Mouse (Mus musculus) embryonic facial prominence, embryonic 13.5 days (tissue): ENCODE data around the gene Zfp319. TPM values are rescaled to one million over a fixed set of nuclear protein-coding genes. Genes with fewer than 3 reads are reported as not detected.
"Not testable (repeated sequence)": the region's sequence is repeated elsewhere in the genome, so short reads cannot be mapped to it uniquely, and the experiment has no call there.

ENCODE experiments used
- ATAC-seq: fragments of 200-750 bp; cut with Nextera tagmentation; 2 replicates; pipeline ENCODE4 v1.8.0; 2017; ENCODE audit warnings: low read depth; ENCODE audit not compliant: insufficient number of reproducible peaks, insufficient read depth, low FRiP score, low TSS enrichment
- H3K27ac ChIP-seq: fragments of 300-500 bp; sonication (generic); 2 replicates; pipeline ENCODE4 v1.5.1; 2015; ENCODE audit warnings: moderate library complexity, mild to moderate bottlenecking, inconsistent platforms
- H3K27me3 ChIP-seq: fragments of 300-500 bp; sonication (generic); 2 replicates; pipeline ENCODE4 v1.6.1; 2015; ENCODE audit warnings: mild to moderate bottlenecking, inconsistent platforms
- H3K36me3 ChIP-seq: fragments of 300-500 bp; sonication (generic); 2 replicates; pipeline ENCODE4 v1.6.1; 2015; ENCODE audit warnings: mild to moderate bottlenecking, inconsistent platforms
- H3K4me1 ChIP-seq: fragments of 300-500 bp; sonication (generic); 2 replicates; pipeline ENCODE4 v1.6.1; 2015; ENCODE audit warnings: inconsistent platforms
- H3K4me2 ChIP-seq: fragments of 300-500 bp; sonication (generic); 2 replicates; pipeline ENCODE4 v1.6.1; 2015; ENCODE audit warnings: moderate library complexity, mild to moderate bottlenecking, inconsistent platforms
- H3K4me3 ChIP-seq: fragments of 300-500 bp; sonication (generic); 2 replicates; pipeline ENCODE4 v1.5.1; 2015; ENCODE audit warnings: mild to moderate bottlenecking, inconsistent platforms
- H3K9ac ChIP-seq: fragments of 300-500 bp; sonication (generic); 2 replicates; pipeline ENCODE4 v1.6.1; 2015; ENCODE audit warnings: mild to moderate bottlenecking, inconsistent platforms
- H3K9me3 ChIP-seq: fragments of 300-500 bp; sonication (generic); 2 replicates; pipeline ENCODE4 v1.6.1; 2016; ENCODE audit warnings: inconsistent platforms
- WGBS: fragments of 180-500 bp; shearing (Covaris S2); methylation state at CpG from one replicate; pipeline ENCODE4 v1.1.7; 2015; ENCODE audit warnings: mixed read lengths; 5-methylcytosine and 5-hydroxymethylcytosine counted together
- polyA plus RNA-seq: library from polyadenylated mRNA; unstranded; fragments of >200 nt; fragmentation: Nextera tagmentation; extraction: Ambion mirVana; gene quantifications from 2 replicates; pipeline ENCODE4 v1.2.1, GENCODE M21; 2015

Gene Zfp319
- 9.7 and 10.9 TPM in 2 replicates for polyA plus RNA-seq

- peak within 1 kb of the TSS; percentile 98 for H3K9ac ChIP-seq
- ATAC-seq, result peak; percentile 92
- peak within 1 kb of the TSS; percentile 99 for H3K27ac ChIP-seq
- peak within 1 kb of the TSS; percentile 84 for H3K4me3 ChIP-seq
- no peaks in the 10 kb centered on the region for H3K9me3 ChIP-seq
- H3K27me3 ChIP-seq, result no peaks in the 10 kb centered on the region
- peak within 1 kb of the TSS; percentile 81 for H3K4me2 ChIP-seq
- H3K36me3 ChIP-seq, result peaks cover 45% of the 10 kb centered on the region
- WGBS, result under 1% methylated on average over 78 of the region's 80 CpGs
- peaks cover 22% of the 10 kb centered on the region for H3K4me1 ChIP-seq
These were observed at the start of gene Zfp319, which contains the start of gene Usb1 for GRCm38 (mm10) chr8:95331720-95332436. Zfp319 (minus strand) TSS chr8:95331950. Usb1 (plus strand) TSS chr8:95332284.

GRCm38 (mm10) chr8:95380953-95381352 lies 49.2 kb upstream of the Zfp319 start:
- Histone ChIP-seq H3K36me3 (no peaks in the 10 kb centered on the region), H3K27me3 (no peaks in the 10 kb centered on the region), H3K4me2 (no peak overlapping the region), H3K4me3 (no peak overlapping the region), H3K4me1 (peaks cover 12% of the 10 kb centered on the region), H3K27ac (no peak overlapping the region), H3K9me3 (peaks cover 3% of the 10 kb centered on the region; the same call in 1 of the 2 replicates), H3K9ac (no peak overlapping the region)
- no peak for ATAC-seq

DNA sequence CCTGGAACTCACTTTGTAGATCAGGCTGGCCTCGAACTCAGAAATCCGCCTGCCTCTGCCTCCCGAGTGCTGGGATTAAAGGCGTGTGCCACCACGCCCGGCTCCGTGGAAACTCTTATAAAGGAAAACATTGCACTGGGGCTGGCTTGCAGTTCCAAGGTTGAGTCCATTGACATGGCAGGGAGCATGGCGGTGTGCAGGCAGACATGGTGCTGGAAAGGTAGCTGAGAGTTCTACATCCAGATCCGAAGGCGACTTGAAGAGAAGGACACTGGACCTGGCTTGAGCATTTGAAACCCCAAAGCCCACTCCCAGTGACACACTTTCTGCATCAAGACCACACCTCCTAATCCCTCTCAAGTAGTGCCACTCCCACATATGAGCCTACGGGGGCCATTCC lies 47.2 kb upstream of the Zfp319 start:
- H3K9me3 ChIP-seq, ATAC-seq: not testable (repeated sequence)
- WGBS, result 96% methylated on average over 11 of the region's 11 CpGs

GRCm38 (mm10) chr8:95377863-95378291 lies 46.1 kb upstream of the Zfp319 start:
- peaks cover 12% of the 10 kb centered on the region for H3K4me1 ChIP-seq
- peak; percentile 23; the same call in 1 of the 2 replicates for ATAC-seq

More for the DNA sequence above, 47.2 kb upstream of the Zfp319 start:
- H3K4me1 ChIP-seq, result peaks cover 12% of the 10 kb centered on the region
- not testable (repeated sequence) for H3K27me3 ChIP-seq, H3K36me3 ChIP-seq, H3K4me2 ChIP-seq, H3K27ac ChIP-seq, H3K9ac ChIP-seq, H3K4me3 ChIP-seq

DNA sequence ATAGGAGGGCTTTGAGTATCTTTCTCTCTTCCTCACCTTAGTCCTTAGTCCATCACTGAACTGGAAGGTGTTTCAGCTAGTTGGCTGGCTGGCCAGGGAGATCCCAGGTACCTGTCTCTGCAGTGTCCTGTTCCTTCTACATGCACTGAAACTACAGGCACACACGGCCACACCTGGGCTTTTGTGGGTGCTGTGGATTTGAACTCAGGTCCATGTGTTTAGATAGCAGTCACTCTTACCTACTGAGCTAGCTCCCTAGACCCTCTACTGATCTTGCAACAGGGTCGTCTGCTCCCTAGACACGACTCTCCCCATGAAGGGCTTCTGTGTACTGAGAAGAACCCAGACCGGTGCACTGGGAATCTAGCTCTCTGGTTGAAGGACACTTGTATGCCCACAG lies 45.4 kb upstream of the Zfp319 start:
- H3K27ac ChIP-seq, result no peak overlapping the region

More at GRCm38 (mm10) chr8:95377863-95378291, 46.1 kb upstream of the Zfp319 start:
- WGBS, result 37% methylated on average over 7 of the region's 7 CpGs
- Histone ChIP-seq H3K4me2 (no peak overlapping the region), H3K9ac (no peak overlapping the region), H3K27me3 (no peaks in the 10 kb centered on the region), H3K36me3 (no peaks in the 10 kb centered on the region), H3K9me3 (no peaks in the 10 kb centered on the region), H3K4me3 (no peak overlapping the region), H3K27ac (peak overlapping the region; percentile 28; the same call in 1 of the 2 replicates)

DNA sequence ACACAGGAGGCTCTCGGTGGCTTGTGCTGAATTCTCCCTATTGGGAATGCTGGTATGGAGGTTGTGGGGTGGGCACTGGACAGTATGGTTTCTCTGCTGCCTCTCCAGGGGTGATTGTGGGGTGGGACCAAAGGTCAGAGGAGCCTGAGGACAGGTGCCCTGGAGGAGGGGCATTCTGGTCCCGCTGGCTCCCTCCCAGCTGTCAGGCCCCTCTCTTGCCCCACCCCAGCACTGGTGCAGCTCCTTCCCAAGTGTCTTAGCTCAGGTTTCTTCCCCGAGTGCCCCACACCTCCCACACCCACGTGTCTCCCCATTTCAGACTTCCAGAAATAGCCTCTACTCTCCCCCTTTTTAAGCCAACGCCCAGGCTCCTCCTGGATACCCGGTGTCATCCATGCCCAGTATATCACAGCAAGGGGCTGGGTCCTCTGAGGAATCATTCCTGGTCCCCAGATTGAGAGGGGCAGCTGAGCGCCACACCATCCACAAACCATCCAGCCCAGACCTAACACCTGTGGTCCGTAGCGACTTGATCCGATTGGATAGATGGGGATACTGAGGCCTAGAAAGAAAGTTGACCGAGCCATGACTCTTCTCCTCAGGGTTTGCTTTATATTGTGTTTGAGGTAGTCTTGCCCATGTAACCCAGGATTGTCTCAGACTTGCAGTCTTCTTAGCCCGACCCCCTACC lies 44.7 kb upstream of the Zfp319 start:
- ATAC-seq, result no peak
- WGBS, result 81% methylated on average over 12 of the region's 12 CpGs
- no peak overlapping the region for H3K27ac ChIP-seq
- peaks cover 4% of the 10 kb centered on the region; the same call in 1 of the 2 replicates for H3K36me3 ChIP-seq
- no peaks in the 10 kb centered on the region for H3K27me3 ChIP-seq
- peaks cover 12% of the 10 kb centered on the region for H3K4me1 ChIP-seq
- no peak overlapping the region for H3K4me3 ChIP-seq
- no peaks in the 10 kb centered on the region for H3K9me3 ChIP-seq
- H3K4me2 ChIP-seq, result no peak overlapping the region
- H3K9ac ChIP-seq, result no peak overlapping the region

More for the DNA sequence above, 45.4 kb upstream of the Zfp319 start:
- peaks cover 12% of the 10 kb centered on the region for H3K4me1 ChIP-seq
- no peak overlapping the region for H3K4me3 ChIP-seq
- no peaks in the 10 kb centered on the region for H3K27me3 ChIP-seq
- peaks cover 3% of the 10 kb centered on the region; the same call in 1 of the 2 replicates for H3K36me3 ChIP-seq
- no peak for ATAC-seq
- no peak overlapping the region for H3K9ac ChIP-seq
- H3K4me2 ChIP-seq, result no peak overlapping the region
- no peaks in the 10 kb centered on the region for H3K9me3 ChIP-seq
- 85% methylated on average over 4 of the region's 4 CpGs for WGBS

DNA sequence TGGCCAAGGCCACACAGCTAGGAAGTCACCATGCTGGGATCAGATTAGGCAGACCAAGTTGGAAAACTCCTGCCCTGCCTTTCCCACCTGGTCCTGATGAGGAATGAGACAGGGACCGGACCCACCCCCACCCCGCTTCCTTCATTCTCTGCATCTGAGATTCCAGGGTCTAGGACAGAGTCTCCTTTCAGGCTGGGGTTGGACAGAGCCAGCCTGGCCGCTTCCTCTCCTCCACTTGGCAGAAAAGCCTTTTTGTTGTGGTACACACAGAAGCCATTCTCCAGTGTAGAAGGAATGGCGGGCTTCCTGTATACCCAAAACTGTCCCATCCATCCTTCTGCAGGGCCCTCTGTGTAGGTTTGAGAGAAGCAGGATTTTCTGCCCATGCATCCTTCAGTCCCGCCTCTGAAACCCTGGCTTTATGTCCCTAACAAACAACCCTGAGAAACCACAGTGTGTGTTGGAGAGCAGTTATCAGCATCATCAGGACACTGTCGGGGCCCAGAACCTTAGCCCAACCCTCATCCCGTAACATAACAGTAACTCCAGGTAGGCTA lies 43.7 kb upstream of the Zfp319 start:
- H3K27me3 ChIP-seq, result no peaks in the 10 kb centered on the region
- H3K4me1 ChIP-seq, result peaks cover 12% of the 10 kb centered on the region
- H3K9me3 ChIP-seq, result no peaks in the 10 kb centered on the region
- no peak overlapping the region for H3K4me2 ChIP-seq
- no peak overlapping the region for H3K4me3 ChIP-seq
- H3K9ac ChIP-seq, result no peak overlapping the region
- ATAC-seq, result no peak
- no peak overlapping the region for H3K27ac ChIP-seq
- 56% methylated on average over 7 of the region's 7 CpGs for WGBS
- H3K36me3 ChIP-seq, result peaks cover 8% of the 10 kb centered on the region

GRCm38 (mm10) chr8:95374429-95374828 lies 42.7 kb upstream of the Zfp319 start:
- WGBS, result 82% methylated on average over 3 of the region's 3 CpGs
- Histone ChIP-seq H3K4me2 (no peak overlapping the region), H3K36me3 (peaks cover 8% of the 10 kb centered on the region)

DNA sequence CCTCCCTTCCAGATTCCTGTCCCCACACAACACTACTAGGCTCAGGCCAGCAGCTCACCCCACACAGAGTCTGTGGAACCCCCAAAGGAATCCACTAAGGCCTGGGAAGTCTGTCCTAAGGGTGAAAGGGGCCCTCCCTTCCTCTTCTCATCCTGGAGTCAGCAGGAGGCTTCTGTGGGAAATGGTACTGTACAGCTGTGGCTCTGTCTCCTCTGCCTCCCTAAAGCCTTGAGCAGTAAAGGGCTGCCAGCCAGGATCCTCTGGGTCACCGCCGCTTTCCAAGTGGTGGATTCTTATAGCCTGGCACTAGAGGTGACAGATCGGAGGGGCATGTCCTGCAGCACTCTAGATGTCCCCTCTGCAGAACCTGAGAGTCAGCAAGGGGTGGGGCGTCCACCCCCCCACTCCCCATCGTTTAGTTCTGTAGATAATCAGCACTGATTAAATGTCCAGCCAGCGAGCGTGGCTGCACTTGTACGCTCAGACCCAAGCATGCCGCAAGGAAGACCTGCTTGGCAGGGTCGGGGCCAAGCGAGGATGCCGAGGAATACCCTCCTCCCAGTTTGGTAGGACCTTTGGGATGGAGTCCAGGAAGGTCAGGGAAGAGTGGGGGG lies 41.7 kb upstream of the Zfp319 start:
- H3K4me3 ChIP-seq, result no peak overlapping the region
- H3K27me3 ChIP-seq, result no peaks in the 10 kb centered on the region
- H3K4me1 ChIP-seq, result peaks cover 25% of the 10 kb centered on the region
- ATAC-seq, result no peak
- H3K9me3 ChIP-seq, result no peaks in the 10 kb centered on the region
- 72% methylated on average over 12 of the region's 12 CpGs for WGBS
- no peak overlapping the region for H3K27ac ChIP-seq
- peaks cover 8% of the 10 kb centered on the region for H3K36me3 ChIP-seq
- no peak overlapping the region for H3K4me2 ChIP-seq
- no peak overlapping the region for H3K9ac ChIP-seq

More at GRCm38 (mm10) chr8:95374429-95374828, 42.7 kb upstream of the Zfp319 start:
- H3K4me1 ChIP-seq, result peaks cover 18% of the 10 kb centered on the region
- H3K27me3 ChIP-seq, result no peaks in the 10 kb centered on the region
- ATAC-seq, result no peak
- H3K9me3 ChIP-seq, result no peaks in the 10 kb centered on the region
- no peak overlapping the region for H3K27ac ChIP-seq
- no peak overlapping the region for H3K4me3 ChIP-seq
- no peak overlapping the region for H3K9ac ChIP-seq

DNA sequence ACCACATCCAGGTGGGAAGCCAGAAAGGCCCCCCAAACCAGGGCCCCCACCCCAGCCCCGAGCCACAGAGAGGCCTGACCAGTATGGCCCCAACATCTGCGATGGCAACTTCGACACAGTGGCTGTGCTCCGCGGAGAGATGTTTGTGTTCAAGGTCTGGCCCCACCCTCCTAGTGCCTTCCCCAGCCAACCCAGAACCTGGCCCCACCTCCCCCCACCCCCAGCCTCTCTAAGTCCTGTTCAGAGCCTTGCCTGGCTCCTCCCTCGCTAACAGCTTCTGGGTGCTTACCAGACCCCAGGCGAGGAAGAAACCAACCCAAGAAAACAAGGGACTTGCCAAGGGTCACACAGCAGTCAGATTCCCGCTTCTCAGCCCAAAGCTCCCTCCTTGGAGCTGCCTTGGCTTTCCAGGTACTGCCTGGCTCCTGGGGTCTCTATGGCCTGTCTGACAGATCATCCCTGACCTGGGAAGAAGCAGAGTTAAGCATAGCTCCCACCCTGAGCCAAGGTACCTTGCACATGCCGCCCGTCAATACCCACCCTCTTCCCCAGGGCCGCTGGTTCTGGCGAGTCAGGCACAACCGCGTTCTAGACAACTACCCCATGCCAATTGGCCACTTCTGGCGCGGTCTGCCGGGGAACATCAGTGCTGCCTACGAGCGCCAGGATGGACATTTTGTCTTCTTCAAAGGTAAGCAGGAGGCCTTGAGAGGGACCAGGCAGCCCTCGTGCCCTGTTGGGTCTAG lies 38.0 kb upstream of the Zfp319 start:
- ATAC-seq, result peak; percentile 75
- peak overlapping the region; percentile 70 for H3K9ac ChIP-seq
- peaks cover 8% of the 10 kb centered on the region for H3K36me3 ChIP-seq
- peaks cover 13% of the 10 kb centered on the region for H3K4me1 ChIP-seq
- no peaks in the 10 kb centered on the region for H3K27me3 ChIP-seq
- peak overlapping the region; percentile 55; the same call in 1 of the 2 replicates for H3K27ac ChIP-seq
- peak overlapping the region; percentile 63 for H3K4me2 ChIP-seq
- H3K9me3 ChIP-seq, result no peaks in the 10 kb centered on the region
- H3K4me3 ChIP-seq, result peak overlapping the region; percentile 39
- WGBS, result 51% methylated on average over 20 of the region's 20 CpGs

GRCm38 (mm10) chr8:95363849-95364248 lies 32.1 kb upstream of the Zfp319 start:
- 96% methylated on average over 2 of the region's 2 CpGs for WGBS
- H3K4me2 ChIP-seq, result no peak overlapping the region
- H3K4me3 ChIP-seq, result no peak overlapping the region
- H3K36me3 ChIP-seq, result no peaks in the 10 kb centered on the region
- H3K4me1 ChIP-seq, result peaks cover 20% of the 10 kb centered on the region
- H3K9me3 ChIP-seq, result peaks cover 4% of the 10 kb centered on the region
- ATAC-seq, result no peak
- no peak overlapping the region for H3K9ac ChIP-seq
- H3K27ac ChIP-seq, result no peak overlapping the region
- no peaks in the 10 kb centered on the region for H3K27me3 ChIP-seq
